1 mouse cellular context compared by ENCODE assay signal in the genomic region with DNA sequence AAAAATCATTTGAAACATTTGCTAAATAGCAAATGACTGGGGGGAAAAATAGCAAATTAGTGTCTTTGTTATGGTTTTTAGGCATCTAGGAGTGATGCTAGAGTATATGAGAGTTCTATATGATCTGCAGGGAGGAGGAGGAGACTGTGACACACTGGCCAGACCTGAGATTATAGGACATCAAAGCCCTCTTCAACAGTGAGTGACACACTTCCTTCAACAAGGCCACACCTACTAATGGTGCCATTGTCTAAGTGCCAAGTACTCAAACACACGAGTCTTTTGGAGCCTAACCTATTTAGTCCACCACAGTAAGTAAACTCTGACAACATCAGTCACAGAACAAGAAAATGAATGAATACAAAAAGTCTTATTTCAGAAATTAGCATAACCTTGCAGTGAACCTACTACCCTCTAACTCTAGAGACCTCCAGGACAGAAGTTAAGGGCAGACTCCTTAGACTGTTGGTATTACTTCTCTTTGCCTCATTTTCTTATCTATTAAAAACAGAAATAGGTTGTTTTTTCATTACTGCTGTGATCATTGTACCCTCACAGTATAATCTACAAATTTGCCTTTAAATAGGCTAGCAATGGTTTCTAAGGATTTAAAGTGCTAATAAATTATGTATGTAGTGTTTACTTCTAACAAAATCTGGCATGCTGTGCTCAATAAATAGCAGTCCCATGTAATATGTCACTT.
A peak's percentile ranks its signal among the peaks of the same experiment; 100 is the strongest.
TF ChIP-seq lines count a peak whose summit lies in the region.

No protein-coding gene starts in this region.

TF ChIP-seq in MEL, 35 proteins besides CTCF, POLR2A, EP300 and RAD21 (continued from another document):
- TF ChIP-seq MXI1 (IDR thresholded peaks at IDR 0.05; ENCODE audit: low read depth, low read length) (0 out of 2 replicates have a peak, but pooled peaks have one; percentile 29), SMC3 (IDR thresholded peaks at IDR 0.05; ENCODE audit: low read depth, low read length) (no peak), POLR2AphosphoS5 (IDR thresholded peaks at IDR 0.05; ENCODE audit: borderline replicate concordance, low read depth, low read length) (no peak), HCFC1 (IDR thresholded peaks at IDR 0.05; ENCODE audit: low read depth, low read length) (0 out of 2 replicates have a peak, but pooled peaks have one; percentile 14), CHD2 (IDR thresholded peaks at IDR 0.05; ENCODE audit: low read length) (no peak), USF1 (IDR thresholded peaks at IDR 0.05; ENCODE audit: low read depth, low read length) (no peak), ZC3H11A (IDR thresholded peaks at IDR 0.05; ENCODE audit: low read depth, low read length) (no peak), KAT2A (conservative IDR thresholded peaks at IDR 0.05; ENCODE audit: low read depth, low read length) (no peak), TAL1 (IDR thresholded peaks at IDR 0.05; ENCODE audit: low read length) (peak; percentile 63), JUND (IDR thresholded peaks at IDR 0.05; ENCODE audit: low read depth, low read length) (no peak), ELF1 (IDR thresholded peaks at IDR 0.05; ENCODE audit: low read depth, low read length) (no peak), GATA1 (IDR thresholded peaks at IDR 0.05; ENCODE audit: low read depth, low read length) (peak; percentile 44; the same call in 1 of the 2 replicates), POLR2AphosphoS2 (IDR thresholded peaks at IDR 0.05; ENCODE audit: low read length) (no peak), ETS1 (IDR thresholded peaks at IDR 0.05; ENCODE audit: low read depth, low read length) (peak; percentile 30; the same call in 1 of the 2 replicates), UBTF (IDR thresholded peaks at IDR 0.05; ENCODE audit: borderline replicate concordance, insufficient read depth, low read depth, low read length) (no peak), BHLHE40 (IDR thresholded peaks at IDR 0.05; ENCODE audit: borderline replicate concordance, low read depth, low read length) (no peak)
